Mouse (Mus musculus) frontal cortex, adult 2 months (tissue): ENCODE measurements around the gene A3galt2. TPM values are rescaled to one million over a fixed set of nuclear protein-coding genes. Genes with fewer than 3 reads are reported as not detected.
A peak's percentile ranks its signal among the peaks of the same experiment; 100 is the strongest.

Experiments used
- DNase-seq, 2 experiments: peaks; one replicate each; pipeline ENCODE4 v3.0.0; 2022; ENCODE audit warnings: low spot score in 1 of 2; ENCODE audit errors: extremely low spot score in 1 of 2
- polyA plus RNA-seq: library from polyadenylated mRNA; depleted of rRNA; stranded (reverse); fragments of >200 nt; gene quantifications from 2 replicates; pipeline ENCODE4 v1.2.3, GENCODE M21; 2012; rRNA removed

A3galt2 gene
- polyA plus RNA-seq, 1 experiment = 0.90 TPM

DNA sequence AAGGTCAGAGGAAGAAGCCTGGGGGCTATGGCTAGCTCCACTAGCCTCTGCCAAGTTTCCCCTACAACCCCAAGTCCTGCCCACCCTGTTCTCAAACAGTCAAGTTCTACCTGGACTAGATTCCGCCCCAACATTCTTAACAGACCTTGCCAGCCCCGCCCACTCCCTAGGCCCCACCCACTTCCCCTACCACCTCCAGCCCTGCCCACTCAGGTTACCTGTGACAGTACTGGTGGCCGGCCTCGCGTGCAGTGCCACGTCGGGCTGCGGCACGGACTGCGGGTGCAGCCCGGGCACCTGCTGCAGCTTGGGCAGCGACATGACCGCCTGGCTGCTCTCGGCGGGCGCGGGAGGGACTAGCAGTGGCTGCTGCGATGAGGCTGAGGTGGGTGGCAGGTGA, 34.5 kb downstream of the A3galt2 start:
- no peak for DNase-seq

DNA sequence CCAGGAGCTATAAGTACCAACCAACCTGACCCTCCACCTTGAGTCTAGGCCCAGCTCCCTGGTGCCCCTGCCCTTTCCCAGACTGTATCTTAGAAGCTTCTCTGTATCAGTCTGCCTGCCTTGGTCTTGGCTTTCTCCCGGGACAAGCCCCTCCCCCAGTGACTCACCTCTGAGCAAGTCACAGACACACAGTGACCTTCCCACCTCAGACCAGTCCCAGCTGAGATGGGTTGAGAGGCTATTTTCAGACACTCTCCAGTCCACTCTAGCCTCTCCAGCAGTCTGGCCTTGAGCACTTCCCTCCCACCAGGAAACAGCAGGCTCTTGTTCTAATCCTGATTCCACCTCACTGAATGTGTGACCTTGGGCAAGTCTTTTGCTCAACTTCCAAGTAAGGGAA, 38.5 kb downstream of the A3galt2 start:
- no peak for DNase-seq

DNA sequence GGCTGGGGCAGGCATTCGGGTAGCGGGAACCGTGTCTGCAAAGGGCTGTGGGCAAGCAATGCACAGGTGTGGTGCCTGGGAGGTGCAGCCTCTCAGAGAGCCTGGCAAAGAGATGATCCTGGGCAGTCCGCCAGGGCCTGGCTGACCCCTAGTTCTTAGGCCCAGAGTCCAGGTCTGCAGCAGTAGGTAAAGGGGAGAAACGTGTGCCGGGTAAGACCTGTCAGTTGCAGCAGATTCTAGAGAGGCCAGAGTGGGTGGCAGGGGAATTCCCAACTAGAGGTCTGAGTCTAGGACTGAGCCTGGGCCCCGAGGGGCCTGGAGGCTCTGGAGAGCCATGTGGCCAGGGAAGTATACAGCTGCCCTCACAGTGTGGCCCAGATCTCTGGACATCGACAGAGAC, 39.0 kb downstream of the A3galt2 start:
- no peak for DNase-seq

DNA sequence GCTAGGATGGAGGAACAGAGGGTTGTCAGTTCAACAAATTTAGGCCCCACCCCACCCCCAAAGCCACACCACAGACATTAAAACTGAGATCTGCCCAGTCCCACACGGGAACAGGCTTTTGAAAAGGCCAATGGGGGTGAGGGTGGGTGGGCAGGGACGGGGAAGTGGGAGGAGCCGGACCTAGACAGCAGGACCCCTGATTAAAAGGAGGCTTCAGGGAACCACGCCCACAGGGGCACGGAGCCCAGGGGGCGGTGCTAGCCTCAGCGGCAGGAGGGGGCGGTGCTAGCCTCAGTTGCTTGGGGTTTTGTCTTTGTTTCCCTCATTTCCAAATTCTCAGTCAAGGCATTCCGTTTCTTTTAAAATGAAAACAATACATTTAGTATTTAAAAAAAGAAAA, 40.4 kb downstream of the A3galt2 start:
- no peak for DNase-seq

DNA sequence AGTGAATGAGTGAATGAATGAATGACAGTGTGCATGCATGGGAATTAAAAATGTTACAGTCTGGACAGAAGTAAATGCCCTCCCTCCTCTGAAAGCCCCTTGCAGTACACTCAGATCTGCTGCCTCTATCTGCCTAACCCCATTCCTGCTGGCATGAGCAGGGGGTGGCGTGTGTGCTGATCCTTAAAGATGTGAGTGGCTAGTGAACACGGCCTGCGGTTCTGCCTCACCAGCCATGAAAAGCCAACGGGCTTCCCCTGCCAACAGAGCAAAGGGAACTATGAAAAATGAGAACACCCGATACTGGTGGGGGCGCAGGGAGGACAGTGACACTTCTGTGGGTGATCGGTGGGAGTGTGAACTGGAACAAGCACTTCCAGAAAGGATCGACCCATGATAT, 41.6 kb downstream of the A3galt2 start:
- DNase-seq = no peak

DNA sequence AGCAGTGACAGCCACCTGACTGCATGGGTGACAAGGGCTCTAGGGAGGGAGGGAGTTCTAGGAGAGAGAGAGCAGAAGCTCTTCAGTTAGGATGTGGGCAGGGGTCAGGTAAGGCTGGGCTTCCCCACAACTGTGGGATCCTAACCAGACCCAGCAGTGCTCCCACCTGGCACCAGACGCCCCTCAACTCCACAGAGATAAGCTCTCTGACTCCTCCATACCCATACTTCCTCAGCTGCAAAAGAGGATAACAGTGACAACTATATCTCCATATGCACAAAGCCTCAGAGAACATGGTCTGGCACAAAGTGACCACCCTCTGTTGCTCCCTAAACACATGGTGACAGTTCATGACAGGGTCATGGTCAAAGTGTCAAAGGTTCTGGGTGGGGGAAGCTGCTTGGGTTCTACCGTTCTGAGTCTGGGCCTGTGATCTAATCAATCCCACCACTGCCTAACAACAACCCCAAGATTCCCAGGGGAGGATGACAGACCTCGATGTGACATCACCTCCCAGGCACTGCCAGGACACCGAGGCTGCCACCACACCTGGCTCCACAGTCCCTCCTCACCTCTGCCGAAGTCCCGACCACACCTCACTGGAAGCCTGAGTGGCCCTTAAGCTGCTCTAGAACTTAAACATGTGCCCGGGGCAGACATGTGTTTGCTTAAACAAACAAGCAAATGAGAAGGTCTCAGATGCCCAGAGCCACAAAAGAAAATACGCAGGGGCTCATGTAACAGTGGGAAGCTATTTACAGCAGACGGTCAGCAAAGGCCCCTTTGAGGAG, 46.7 kb downstream of the A3galt2 start:
- no peak for DNase-seq

DNA sequence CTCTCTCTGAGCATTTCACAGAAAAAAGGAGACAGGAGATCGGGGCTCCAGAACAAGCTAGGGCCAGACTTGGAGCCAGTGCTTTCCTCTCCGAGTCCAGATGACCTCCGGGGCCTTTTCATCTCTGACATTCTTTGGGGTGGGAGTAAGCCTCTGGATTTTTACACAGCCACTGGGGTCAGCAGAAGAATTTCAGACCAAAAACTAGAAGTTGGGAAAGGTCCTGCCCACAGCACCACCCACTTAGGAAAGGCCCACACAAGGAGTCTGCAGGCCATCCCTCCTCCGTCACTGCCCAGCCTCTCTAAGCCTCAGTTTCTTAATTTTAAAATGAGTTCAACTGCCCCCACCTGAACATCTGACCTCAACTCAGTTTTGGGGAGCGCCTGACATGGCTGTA, 48.4 kb downstream of the A3galt2 start:
- DNase-seq = no peak

DNA sequence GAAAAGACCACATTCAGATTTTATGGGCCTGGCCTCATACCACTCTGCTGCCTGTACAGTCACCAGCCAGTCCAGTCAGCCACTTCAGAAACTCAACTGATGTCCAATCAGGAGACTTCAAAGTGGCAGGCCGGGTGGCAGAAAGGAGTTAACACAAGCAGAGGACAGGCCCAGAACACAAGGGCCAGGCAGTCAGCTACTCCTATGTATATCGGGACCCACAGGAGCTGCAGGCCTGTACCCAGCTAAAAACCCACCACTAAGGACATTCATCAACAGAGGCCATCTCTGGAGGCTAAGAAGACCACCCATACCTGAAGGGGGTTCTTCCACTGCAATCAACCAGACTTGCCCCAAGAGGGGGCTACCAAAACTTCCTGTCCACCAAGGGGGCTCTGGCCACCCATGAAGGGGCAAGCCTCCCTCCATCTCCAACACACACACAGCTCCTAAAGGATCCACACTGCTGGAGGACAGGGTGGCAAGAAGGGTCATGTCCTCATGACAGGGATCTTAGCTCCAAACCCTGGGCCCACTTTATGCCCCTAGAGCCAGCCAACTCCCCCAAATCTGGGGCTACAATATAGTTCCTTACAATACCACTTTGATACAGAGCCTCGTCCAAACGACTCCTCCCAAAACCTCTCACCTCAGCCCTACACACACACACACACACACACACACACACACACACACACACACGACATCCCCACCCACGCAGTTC, 49.4 kb downstream of the A3galt2 start:
- peak in 1 of 2 experiments; percentile 24 for DNase-seq

DNA sequence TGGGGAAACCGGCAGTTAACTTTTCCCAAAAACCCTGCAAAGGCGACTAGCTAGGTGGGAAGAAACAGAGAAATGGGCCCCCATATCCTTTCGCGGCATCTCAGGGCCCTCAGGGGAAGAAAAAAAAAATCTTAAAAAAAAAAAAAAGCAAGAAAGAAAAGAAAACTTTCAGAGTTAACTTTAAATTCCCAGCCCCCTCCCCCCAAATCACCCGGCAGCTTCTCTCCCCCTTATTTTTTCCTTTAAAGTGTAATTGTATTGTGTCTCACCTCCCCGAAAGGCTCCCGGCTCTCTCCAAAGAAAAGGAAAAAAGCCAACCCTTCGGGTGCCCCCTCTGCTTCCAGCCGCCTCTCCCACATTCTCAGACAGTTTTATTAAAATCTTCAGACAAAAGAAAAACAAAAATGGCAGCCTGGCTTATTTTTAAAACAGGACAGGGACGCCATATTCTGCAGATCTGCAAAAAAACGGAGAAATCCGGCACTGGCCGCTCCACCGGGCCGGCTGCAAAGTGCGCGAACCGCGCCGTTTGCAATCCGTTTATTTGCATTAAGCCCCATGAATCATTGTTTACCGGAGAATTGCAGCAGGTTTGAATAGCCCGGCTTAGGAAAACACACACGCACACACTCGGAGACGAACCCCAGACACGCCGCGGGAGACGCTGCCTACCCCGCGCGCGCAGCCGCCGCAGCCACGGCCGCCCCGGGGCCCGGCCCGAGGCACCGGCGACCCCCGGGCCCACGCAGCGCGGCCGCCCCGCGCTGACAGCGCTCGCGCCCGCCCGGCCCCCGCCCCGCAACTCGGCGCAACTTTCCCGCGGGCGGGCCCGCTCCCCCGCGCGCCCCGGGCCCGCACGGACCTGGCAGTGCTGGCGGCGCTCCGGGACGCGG, 50.2 kb downstream of the A3galt2 start:
- DNase-seq = peak in 1 of 2 experiments; percentile 43

DNA sequence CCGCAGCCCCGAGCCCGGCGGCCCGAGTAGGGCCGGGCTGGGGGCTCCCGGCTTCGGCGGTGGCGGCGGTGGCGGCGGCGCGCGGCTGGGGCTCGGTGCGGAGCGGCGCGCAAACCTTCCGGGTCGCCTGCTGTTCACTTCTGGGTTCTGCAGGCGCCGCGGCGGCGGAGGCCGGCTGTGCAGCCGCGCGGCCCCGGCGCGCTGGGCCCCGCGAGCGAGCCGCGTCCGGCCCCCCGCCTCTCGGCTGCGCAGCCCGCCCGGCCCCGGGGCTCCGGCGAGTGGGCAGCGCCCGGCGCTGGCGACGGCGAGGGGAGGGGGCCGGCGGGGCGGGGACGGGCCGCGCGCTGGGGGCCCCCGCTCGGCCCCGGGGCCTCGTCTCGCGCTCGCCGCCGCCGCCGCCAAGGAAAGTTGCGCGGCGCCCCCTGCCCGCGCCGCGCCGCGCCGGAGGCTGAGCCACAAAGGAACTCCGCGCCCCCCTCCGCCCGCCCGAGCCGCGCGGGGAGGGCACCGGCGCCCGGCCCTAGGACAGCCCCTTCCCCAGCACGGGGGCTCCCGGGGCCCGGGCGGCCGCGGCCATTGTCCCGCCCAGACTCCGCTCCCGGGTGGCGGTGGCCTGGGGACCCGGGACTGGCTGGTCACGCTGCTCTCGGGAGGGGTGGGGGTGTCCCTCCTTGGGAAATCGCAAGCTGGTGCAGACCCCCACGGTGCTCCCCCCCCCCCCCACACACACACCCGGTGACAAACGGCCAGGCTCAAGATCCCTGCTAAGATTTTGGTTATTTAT, 51.1 kb downstream of the A3galt2 start, which contains the start of gene Zfp362:
Gene Zfp362 (minus strand): TSS at position 3 of the 784 bp plus-strand sequence.
- DNase-seq = peak in 1 of 2 experiments; percentile 42

DNA sequence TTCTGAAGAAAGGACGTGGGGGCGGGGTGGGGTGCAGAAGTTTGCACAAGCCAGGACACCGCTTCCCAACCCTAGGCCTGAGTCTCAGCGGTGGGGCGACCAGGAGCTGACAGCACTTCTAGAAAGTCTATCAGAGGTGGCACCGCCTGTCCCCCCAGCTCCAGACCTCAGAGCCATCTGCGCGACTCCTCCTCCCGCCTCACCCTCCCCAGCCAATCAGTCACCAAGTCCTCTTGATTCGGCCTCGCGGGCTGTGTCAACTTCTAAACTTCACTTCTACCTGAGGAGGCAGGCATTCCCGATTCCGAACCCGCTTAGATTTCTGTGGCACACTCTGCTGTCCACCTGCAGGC, 51.6 kb downstream of the A3galt2 start:
- peak in 1 of 2 experiments; percentile 44 for DNase-seq

DNA sequence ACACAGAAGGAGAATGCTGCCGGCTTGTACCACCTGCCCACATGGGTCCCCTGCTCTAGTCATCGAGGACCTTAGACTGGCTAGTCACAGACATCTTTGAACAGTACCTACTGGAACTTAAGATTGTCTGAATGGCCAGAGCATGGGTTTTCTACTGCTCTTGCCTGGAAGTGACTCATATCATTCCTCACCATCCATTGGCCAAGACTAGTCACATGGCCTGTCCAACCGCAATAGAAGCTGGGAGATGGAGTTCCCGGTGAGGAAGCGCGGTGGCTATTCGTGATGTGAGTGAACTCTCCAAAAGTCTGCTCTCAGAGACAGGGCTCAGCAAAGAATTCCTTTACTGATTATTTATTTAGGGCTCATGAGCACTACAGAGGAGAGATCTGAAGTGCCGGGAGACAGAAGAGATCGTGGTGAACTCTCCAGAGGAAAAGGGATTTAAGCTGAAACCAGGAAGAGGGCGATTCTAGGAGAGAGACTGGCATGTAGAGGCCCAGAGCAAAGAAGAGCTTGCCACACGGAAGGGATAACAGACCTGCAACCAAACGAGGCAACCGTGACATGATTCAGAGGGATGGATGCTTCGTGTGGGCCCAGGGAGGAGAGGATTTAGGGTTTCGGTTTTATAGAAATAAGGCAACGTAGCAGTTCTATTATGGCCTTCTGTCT, 56.4 kb downstream of the A3galt2 start:
- peak; percentile 90 to 92 for DNase-seq

DNA sequence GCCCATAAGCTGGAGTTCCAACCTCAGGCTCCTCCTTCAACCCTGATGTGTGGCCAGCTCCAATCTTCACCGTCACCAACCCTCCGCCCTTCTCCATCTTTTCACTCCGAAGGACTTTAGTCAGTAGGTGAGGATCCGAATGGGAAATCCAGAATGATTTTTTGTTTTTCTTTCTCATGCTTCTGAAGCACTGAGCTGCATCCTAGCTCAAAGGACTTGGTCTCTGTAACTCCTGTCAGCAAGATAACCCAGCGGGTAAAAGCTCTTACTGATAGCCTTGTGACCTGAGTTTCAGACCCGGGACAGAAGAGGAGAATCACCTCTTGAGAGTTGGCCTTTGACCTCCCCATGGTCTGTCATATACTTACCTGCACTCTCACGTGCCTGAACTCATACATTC, 61.8 kb downstream of the A3galt2 start:
- DNase-seq = no peak

Other genes with a start within 250 kb of the A3galt2 start
- gene Zscan20, start 145.3 kb upstream of the A3galt2 start, polyA plus RNA-seq = 4.1 and 4.6 TPM in 2 replicates
- 0.76 and 1.00 TPM in 2 replicates for gene Tlr12, start 136.7 kb upstream of the A3galt2 start, polyA plus RNA-seq
- 104 and 110 TPM in 2 replicates for gene Phc2, start 100.7 kb upstream of the A3galt2 start, polyA plus RNA-seq
- 30.0 and 32.0 TPM in 2 replicates for gene Zfp362, start 50.7 kb downstream of the A3galt2 start, polyA plus RNA-seq
- 26.0 and 26.5 TPM in 2 replicates for gene Trim62, start 128.2 kb downstream of the A3galt2 start, polyA plus RNA-seq
- gene Azin2, start 207.1 kb downstream of the A3galt2 start, polyA plus RNA-seq = 42.5 and 43.7 TPM in 2 replicates
- gene Ak2, start 236.6 kb downstream of the A3galt2 start, polyA plus RNA-seq = 41.8 and 42.2 TPM in 2 replicates